ENCODE assay signal across 24 mouse cellular contexts in the genomic region with DNA sequence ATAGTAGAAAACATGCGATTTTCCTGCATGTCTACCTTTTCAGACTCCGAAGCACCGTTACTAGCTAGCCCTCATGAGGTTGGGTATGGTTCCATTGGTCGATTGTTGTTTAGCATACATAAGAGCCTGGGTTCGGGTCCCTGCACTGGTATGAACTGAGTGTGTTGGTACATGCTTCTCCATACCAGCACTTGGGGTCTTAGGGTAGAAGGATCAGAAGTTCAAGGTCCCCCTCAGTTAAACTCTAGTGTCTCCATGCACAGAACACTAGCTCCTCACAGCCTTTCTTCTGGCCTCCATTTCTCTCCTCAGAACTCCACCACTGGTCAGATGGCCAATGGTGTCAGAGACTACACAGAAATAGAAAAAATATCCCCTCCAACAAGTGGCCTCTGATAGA.
"Had no signal": no experiment of that assay in that cellular context is flagged by ENCODE, and none has a peak within 500 bp of the region (broad histone marks: within the 10 kb centered on the region; RNA-seq: fewer than 3 reads in every experiment).

No protein-coding gene starts in this region.

- H3K9me3 ChIP-seq: heart, embryonic 10.5 days; heart, embryonic 12.5 days; hindbrain, embryonic 13.5 days; hindbrain, embryonic 15.5 days; kidney, embryonic 15.5 days; limb, embryonic 13.5 days; limb, embryonic 15.5 days; liver, embryonic 12.5 days had no signal

- ATAC-seq: hindbrain, postnatal 0 days; intestine, embryonic 16.5 days; liver, embryonic 12.5 days had no signal

- H3K27me3 ChIP-seq: heart, embryonic 12.5 days; hindbrain, embryonic 13.5 days; hindbrain, embryonic 15.5 days; kidney, embryonic 15.5 days; limb, embryonic 13.5 days; limb, embryonic 15.5 days; liver, embryonic 12.5 days had no signal

- H3K4me3 ChIP-seq: heart, embryonic 10.5 days; heart, embryonic 12.5 days; hindbrain, embryonic 13.5 days; hindbrain, embryonic 15.5 days; kidney, embryonic 15.5 days; limb, embryonic 13.5 days; limb, embryonic 15.5 days; liver, embryonic 12.5 days had no signal

- H3K4me1 ChIP-seq: limb, embryonic 15.5 days; liver, embryonic 12.5 days had no signal

- DNase-seq: gastrocnemius, postnatal 14 days; gastrocnemius, postnatal 36 days; heart, adult 18-20 months; heart, postnatal 10 days; heart, postnatal 36 days; kidney, adult 11 months; kidney, adult 2 months; kidney, adult 9 months; kidney, postnatal 14 days; kidney, postnatal 36 days; layer of hippocampus, adult 9-11 months; layer of hippocampus, postnatal 36 days; left cerebral cortex, postnatal 4 days had no signal

- H3K4me2 ChIP-seq: heart, embryonic 12.5 days; hindbrain, embryonic 13.5 days; hindbrain, embryonic 15.5 days; kidney, embryonic 15.5 days; limb, embryonic 13.5 days; limb, embryonic 15.5 days; liver, embryonic 12.5 days had no signal

- H3K27ac ChIP-seq: heart, embryonic 10.5 days; hindbrain, embryonic 13.5 days; hindbrain, postnatal 0 days; kidney, embryonic 15.5 days; kidney, postnatal 0 days; limb, embryonic 13.5 days; limb, embryonic 15.5 days; liver, embryonic 12.5 days had no signal

- H3K9ac ChIP-seq: heart, embryonic 12.5 days; hindbrain, embryonic 13.5 days; hindbrain, embryonic 15.5 days; kidney, embryonic 15.5 days; limb, embryonic 13.5 days; limb, embryonic 15.5 days; liver, embryonic 12.5 days had no signal

- H3K36me3 ChIP-seq: heart, embryonic 10.5 days; heart, embryonic 12.5 days; hindbrain, embryonic 13.5 days; hindbrain, embryonic 15.5 days; kidney, embryonic 15.5 days; limb, embryonic 13.5 days; limb, embryonic 15.5 days; liver, embryonic 12.5 days had no signal
